Mouse (Mus musculus): ENCODE measurements at regions not wholly inside any gene's neighbourhood (a gene's known extent, or its start where the extent isn't known, plus 50 kb on each side); places are given as distances from the start of the nearest gene placed in this dataset.

DNA sequence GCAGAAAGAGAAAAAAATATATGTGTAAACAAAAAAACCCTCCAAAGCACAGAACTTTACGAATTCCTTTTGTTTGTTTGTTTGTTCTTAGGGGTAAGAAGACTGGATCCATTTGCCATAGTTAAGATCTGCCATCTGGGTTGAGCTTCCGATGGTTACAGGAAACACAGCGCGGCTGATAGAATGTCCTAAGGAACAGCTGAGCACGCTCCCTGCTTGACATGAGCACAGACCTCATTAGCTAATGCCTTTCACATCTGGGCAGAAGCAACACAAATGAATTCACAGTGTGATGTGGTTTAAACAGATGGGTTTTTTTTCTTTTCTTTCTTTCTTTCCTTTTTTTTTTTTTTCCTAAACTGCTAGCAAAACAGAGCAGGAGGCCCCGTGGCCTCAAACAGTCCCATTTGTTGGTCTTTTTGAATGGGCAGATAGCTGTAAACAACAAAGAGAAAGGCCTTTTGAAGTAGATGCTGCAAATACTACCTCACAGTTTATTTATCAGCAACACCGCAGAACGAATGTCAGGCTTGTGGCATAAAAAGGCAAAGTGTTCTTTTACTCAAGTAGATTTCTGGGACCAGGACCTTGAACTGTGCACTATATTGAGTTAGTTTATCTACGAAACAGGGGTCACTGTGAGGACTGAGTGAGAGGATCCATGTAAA lies 61.0 kb upstream of the Raph1 start:
- DNase-seq (ENCODE audit: low spot score in 2 of 2), result no peak

DNA sequence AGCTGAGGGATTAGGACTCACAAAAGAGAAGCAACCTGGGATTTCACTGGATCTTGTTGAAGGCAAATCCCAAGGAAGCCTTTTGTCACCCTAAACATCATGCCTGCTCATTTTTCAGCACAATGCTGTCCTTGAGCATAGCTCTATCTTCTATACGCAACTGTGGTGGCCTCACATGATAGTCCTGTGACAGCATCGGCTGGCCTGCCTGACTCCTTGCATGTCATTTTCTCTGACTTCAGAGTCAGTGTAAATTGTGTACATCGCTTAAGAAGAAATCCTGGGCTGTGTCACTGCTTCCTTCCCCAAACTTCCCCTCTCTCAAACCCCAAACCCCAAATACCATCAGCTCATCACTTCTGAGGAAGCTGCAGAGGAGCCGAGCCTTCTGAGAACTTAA lies 60.5 kb upstream of the Raph1 start:
- DNase-seq (ENCODE audit: low spot score in 2 of 2), result no peak

DNA sequence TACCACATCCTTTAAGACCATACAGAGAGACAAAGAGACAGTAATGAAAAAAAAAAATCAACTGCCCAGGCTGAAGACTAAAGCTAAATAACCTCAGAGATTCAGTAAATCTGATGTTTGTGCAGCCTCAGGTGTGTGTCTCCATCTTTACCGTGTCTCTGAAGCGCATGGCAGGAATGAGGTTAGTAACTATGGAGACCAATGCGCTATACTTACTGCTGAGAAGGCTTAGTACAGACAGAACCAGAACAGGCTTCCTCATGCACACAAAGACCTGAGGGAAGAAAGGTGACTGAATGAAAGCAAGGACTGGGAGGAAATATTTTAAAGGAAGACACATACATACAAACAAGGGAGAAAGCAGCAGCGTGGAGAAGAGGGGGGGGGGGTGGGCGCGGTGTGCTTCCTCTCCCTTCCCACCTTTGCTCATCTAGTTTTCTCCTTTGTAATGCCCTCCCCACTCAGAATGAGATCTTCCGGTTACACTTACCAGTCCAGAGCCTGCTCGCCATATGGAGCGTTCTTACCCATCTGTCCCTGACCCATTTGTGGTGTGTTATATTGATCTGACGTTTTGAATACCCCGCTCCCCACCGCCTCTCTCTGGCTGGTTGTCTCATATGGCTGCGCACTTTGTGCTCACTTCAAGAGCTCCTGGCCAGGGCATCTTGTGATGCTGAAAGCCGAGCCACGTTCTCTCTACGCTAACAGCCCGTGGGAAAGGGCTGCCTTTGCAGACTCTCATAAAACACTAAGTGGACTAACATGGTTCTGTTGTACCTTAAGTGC lies 59.0 kb upstream of the Raph1 start:
- no peak for DNase-seq (ENCODE audit: low spot score in 2 of 2)

DNA sequence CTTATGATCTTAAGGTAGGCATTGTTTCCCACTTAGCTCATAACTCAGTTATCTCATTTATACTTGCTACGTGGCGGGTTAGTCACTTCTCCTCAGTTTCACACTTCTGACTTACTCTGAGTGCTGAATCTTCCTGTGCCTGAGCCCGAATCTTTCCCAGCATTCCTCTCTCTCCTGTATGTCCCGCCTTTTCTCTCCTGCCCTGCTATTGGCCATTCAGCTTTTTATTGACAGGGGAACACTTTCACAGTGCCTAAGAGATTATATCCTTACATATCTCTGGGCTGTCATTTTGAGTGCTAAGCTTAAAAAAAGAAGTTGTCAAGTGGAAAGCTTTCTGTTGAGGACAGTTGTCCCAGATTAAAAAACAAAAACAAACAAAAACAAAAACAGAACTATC lies 57.3 kb upstream of the Raph1 start:
- no peak for DNase-seq (ENCODE audit: low spot score in 2 of 2)

DNA sequence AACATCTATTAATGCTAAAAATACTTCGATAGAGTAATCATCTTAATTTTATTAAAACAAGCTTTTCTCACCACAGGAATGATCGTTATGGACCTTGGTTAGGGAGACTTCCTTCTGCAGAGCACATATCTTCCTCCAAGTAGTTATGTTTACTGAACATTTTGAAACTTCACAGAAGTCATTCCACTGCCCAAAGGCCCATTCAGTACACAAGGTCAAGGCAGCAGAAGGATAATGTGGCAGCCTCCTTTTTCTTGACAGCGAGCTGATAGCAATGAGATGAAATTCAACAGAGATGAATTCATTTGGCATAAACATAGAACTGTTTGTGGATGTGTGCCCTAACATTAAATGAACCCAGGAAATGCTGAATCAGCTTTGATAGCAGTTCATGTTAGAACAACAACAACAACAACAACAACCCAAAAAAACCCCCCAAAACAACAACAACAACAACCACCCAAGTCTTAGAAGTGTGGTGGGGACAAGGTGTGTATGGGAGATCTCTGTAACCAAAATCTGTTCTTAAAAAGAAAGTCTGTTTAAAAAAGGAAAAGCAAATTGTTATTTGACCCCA lies 56.6 kb upstream of the Raph1 start:
- DNase-seq (ENCODE audit: low spot score in 2 of 2), result no peak

DNA sequence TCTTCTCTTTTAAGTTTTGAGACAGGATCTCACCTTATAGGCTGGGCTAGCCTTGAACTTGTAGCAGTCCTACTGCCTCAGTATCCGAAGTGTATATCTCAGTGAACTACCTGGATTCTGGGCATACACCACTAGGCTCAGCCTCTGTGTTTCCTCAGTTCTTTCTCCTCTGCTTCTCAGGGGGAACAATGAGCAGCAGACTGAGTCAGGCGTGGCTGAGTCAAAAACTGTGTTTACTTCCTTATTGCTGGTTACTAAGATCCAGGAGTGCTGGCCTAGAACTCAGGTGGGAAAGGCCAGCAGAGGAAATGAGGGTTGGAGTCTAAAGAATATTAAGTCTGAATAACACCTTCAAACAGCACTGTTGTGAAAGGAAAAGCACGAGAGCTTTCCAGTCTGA lies 54.9 kb upstream of the Raph1 start:
- no peak for DNase-seq (ENCODE audit: low spot score in 2 of 2)

DNA sequence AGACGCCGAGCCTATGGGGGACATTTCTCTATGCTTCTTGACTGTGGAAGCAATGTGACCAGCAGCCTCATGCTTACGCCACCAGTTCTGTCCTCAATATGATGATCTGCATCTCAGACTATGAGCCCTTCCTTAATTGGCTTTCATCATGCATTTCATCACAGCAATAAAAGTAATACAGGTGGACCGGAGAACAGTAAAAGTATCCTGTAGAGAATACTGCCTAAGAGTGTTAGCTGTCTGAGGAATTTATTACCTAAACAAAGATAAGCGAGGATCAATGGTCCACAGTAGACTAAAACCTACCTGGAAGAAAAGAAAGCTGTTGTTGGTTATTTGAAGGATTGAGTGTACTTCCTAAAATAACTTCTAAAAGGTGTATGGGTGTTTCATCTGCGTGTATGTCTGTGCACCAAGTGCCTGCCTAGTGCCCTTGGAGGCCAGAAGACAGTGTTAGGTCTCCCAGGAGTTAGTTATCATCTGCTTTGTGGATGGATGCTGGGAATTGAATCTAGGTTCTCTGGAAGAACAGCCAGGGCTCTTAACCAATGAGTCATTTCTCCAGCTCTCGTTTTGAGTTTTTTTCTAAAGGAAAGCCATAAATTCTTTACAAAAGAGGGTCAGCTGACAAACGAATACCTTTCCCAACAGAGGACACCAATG lies 54.3 kb upstream of the Raph1 start:
- no peak for DNase-seq (ENCODE audit: low spot score in 2 of 2)

DNA sequence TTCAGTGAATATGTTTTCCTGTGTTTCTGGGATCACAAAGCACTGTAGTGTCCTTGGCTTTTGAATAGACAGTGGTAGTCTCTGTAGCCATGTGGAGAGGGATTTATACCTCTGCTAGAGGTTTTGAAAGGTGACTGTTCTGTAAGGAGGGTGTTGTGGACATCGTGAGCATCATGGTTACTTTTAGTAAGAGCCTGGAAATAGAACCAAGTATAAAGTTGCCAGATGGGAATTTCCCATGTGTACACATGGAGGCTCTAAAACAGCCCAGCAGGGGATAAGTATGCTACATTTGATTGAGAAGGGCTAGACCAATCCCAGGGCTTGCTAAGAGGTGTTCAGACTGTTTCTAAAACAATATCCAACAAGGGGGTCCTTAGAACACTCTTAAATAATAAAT lies 51.5 kb upstream of the Raph1 start:
- DNase-seq (ENCODE audit: low spot score in 2 of 2), result no peak

DNA sequence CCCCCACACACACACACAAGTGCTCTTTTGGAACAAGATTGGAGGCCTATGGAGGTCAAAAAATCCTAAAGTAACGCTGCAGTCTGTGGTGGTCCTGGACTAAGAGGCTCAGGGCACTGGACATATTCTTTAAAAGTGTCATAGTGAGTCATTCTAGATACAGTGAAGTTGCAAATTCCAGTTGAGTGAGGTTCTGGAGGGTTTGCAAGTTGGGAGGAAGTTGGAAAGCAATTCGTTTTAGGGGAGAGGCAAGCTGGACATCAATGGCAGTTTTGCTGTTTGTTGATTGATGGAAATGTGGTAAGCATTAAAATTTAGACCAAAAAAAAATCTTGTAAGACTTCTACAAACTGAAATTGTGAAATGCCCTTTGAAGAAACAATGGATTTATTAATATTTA lies 50.0 kb upstream of the Raph1 start:
- no peak for DNase-seq (ENCODE audit: low spot score in 2 of 2)

Data from urinary bladder, postnatal 36 days (tissue).